Mouse (Mus musculus): ENCODE measurements at regions not wholly inside any gene's neighbourhood (a gene's known extent, or its start where the extent isn't known, plus 50 kb on each side); places are given as distances from the start of the nearest gene placed in this dataset.

DNA sequence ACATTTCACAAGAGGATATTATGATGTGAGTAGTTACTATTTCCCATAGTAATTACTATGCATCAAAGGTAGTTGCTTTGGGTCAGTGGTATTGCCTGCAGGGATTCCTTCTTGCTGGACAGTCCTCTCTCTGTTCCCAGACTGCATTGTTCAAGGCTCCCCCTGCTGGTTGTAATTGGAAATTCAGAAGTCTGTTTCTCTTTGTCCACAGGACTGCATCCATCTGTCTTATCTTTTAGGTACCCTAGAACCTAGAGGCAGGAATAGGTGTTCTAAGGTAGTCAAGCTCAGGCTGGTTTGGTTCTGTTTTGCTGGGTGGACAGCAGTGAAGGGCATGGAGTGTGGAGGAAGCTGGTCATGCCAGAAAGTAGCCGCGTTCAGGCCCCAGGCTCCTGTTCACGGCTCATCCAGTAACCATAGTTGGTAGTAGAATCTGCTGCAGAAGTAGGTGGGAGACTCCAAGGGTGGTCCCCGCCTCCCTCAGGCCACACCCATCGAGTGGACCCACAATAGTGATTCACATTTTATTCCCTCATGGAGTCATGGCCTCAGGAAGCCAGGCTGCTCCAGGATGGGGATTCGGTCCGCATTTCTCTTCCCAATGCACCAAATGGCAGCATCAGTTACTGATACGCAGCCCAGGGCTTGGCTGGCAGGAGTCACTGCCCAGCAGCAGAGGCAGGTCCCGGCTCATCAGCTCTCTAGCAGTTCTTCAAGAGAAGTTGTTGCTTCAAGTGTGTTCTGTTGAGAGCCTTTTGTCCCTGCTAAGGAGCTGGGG lies 51.7 kb upstream of the Caprin1 start:
- intact Hi-C loops (cut with DNase I), result loop anchor here (2.0 to 10.0 kb wide), 3 partner anchors 52 to 394 kb away; partner anchors contain the start of gene Caprin1
- no peaks in the 10 kb centered on the region for H3K27me3 ChIP-seq (ENCODE audit: control insufficient read depth, insufficient read depth, low read length)
- 74% methylated on average over 9 of the region's 9 CpGs for WGBS
- no peaks in the 10 kb centered on the region for H3K36me3 ChIP-seq (ENCODE audit: control insufficient read depth, insufficient read depth, low read length)
- H3K79me2 ChIP-seq (replicated peaks; ENCODE audit: control insufficient read depth, insufficient read depth, low read length), result no peaks in the 10 kb centered on the region
- no peak overlapping the region for H3K27ac ChIP-seq
- peak; percentile 15 to 27 for DNase-seq
- no peak overlapping the region for H3K9ac ChIP-seq (ENCODE audit: low read depth, low read length)
- H3K4me3 ChIP-seq, result no peak overlapping the region
- H3K4me1 ChIP-seq (ENCODE audit: control insufficient read depth, insufficient read depth, low read length), result no peaks in the 10 kb centered on the region; the same call in 1 of the 2 replicates
- TF ChIP-seq POLR2A (IDR thresholded peaks at IDR 0.05; ENCODE audit: insufficient read depth, low read depth, low read length), result no peak
- TF ChIP-seq CTCF (IDR thresholded peaks at IDR 0.05), result peak; percentile 91
- no peak for TF ChIP-seq EP300 (IDR thresholded peaks at IDR 0.05; ENCODE audit: insufficient read depth, low read depth, low read length)

- 64% methylated on average over 9 of the region's 9 CpGs for WGBS
- Histone ChIP-seq H3K4me3 (no peak overlapping the region), H3K27me3 (ENCODE audit: control insufficient read depth, insufficient read depth, low read length) (no peaks in the 10 kb centered on the region), H3K36me3 (ENCODE audit: control insufficient read depth, insufficient read depth, low read length) (no peaks in the 10 kb centered on the region), H3K27ac (no peak overlapping the region), H3K4me1 (ENCODE audit: control insufficient read depth, insufficient read depth, low read length) (no peaks in the 10 kb centered on the region; the same call in 1 of the 2 replicates), H3K9ac (ENCODE audit: low read depth, low read length) (no peak overlapping the region), H3K79me2 (replicated peaks; ENCODE audit: control insufficient read depth, insufficient read depth, low read length) (no peaks in the 10 kb centered on the region)
- intact Hi-C loops (cut with DNase I), result loop anchor here (2.0 to 10.0 kb wide), 4 partner anchors 15 to 395 kb away; partner anchors contain the start of gene Caprin1
- DNase-seq, result no peak
- TF ChIP-seq EP300 (IDR thresholded peaks at IDR 0.05; ENCODE audit: insufficient read depth, low read depth, low read length) (no peak), POLR2A (IDR thresholded peaks at IDR 0.05; ENCODE audit: insufficient read depth, low read depth, low read length) (no peak), CTCF (IDR thresholded peaks at IDR 0.05) (no peak)
Observed at GRCm38 (mm10) chr2:103849766-103850530, 52.5 kb upstream of the Caprin1 start.

GRCm38 (mm10) chr2:103850531-103850816 lies 53.0 kb upstream of the Caprin1 start:
- WGBS, result 40% methylated on average over 5 of the region's 5 CpGs
- DNase-seq, result no peak

DNA sequence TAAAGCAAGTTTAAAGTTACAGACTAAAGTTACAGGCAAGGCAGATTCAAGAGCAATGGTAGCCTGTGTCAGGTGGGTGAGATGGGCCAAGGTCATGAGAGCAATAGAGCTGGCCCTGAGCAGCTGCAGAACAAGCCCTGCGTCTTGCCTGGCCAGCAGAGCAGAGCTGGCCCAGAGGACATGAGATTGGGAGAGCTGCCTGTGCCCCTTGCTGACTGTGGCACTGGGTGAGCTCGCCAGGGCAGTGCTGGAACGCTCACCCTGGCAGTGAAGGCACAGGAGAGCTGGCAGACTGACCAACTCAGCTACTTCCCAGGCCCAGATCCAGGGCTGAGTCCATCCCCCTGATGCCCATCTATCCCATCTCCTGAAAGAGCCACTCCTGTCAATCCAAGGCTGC lies 53.7 kb upstream of the Caprin1 start:
- 54% methylated on average over 3 of the region's 3 CpGs for WGBS
- Histone ChIP-seq H3K27ac (peak overlapping the region; percentile 50), H3K36me3 (ENCODE audit: control insufficient read depth, insufficient read depth, low read length) (no peaks in the 10 kb centered on the region), H3K27me3 (ENCODE audit: control insufficient read depth, insufficient read depth, low read length) (no peaks in the 10 kb centered on the region), H3K9ac (ENCODE audit: low read depth, low read length) (no peak overlapping the region), H3K79me2 (replicated peaks; ENCODE audit: control insufficient read depth, insufficient read depth, low read length) (no peaks in the 10 kb centered on the region), H3K4me1 (ENCODE audit: control insufficient read depth, insufficient read depth, low read length) (no peaks in the 10 kb centered on the region; the same call in 1 of the 2 replicates), H3K4me3 (no peak overlapping the region)
- TF ChIP-seq POLR2A (IDR thresholded peaks at IDR 0.05; ENCODE audit: insufficient read depth, low read depth, low read length), result no peak
- no peak for TF ChIP-seq CTCF (IDR thresholded peaks at IDR 0.05)
- TF ChIP-seq EP300 (IDR thresholded peaks at IDR 0.05; ENCODE audit: insufficient read depth, low read depth, low read length), result no peak
- DNase-seq, result peak; percentile 40 to 76
- intact Hi-C loops (cut with DNase I), result loop anchor here (2.0 kb wide), 1 partner anchor 14 kb away; no protein-coding TSS in a partner anchor

More at GRCm38 (mm10) chr2:103850531-103850816, 53.0 kb upstream of the Caprin1 start:
- no peak overlapping the region for H3K9ac ChIP-seq (ENCODE audit: low read depth, low read length)
- intact Hi-C loops (cut with DNase I), result loop anchor here (2.0 kb wide), 1 partner anchor 14 kb away; no protein-coding TSS in a partner anchor
- TF ChIP-seq POLR2A (IDR thresholded peaks at IDR 0.05; ENCODE audit: insufficient read depth, low read depth, low read length) (no peak), EP300 (IDR thresholded peaks at IDR 0.05; ENCODE audit: insufficient read depth, low read depth, low read length) (no peak), CTCF (IDR thresholded peaks at IDR 0.05) (no peak)
- no peaks in the 10 kb centered on the region; the same call in 1 of the 2 replicates for H3K4me1 ChIP-seq (ENCODE audit: control insufficient read depth, insufficient read depth, low read length)
- H3K79me2 ChIP-seq (replicated peaks; ENCODE audit: control insufficient read depth, insufficient read depth, low read length), result no peaks in the 10 kb centered on the region
- H3K36me3 ChIP-seq (ENCODE audit: control insufficient read depth, insufficient read depth, low read length), result no peaks in the 10 kb centered on the region
- no peaks in the 10 kb centered on the region for H3K27me3 ChIP-seq (ENCODE audit: control insufficient read depth, insufficient read depth, low read length)
- peak overlapping the region; percentile 50 for H3K27ac ChIP-seq
- no peak overlapping the region for H3K4me3 ChIP-seq

- Histone ChIP-seq H3K27me3 (ENCODE audit: control insufficient read depth, insufficient read depth, low read length) (no peaks in the 10 kb centered on the region), H3K4me1 (ENCODE audit: control insufficient read depth, insufficient read depth, low read length) (no peaks in the 10 kb centered on the region), H3K9ac (ENCODE audit: low read depth, low read length) (no peak overlapping the region), H3K27ac (no peak overlapping the region), H3K36me3 (ENCODE audit: control insufficient read depth, insufficient read depth, low read length) (no peaks in the 10 kb centered on the region), H3K79me2 (replicated peaks; ENCODE audit: control insufficient read depth, insufficient read depth, low read length) (no peaks in the 10 kb centered on the region), H3K4me3 (no peak overlapping the region)
- 79% methylated on average over 8 of the region's 8 CpGs for WGBS
- intact Hi-C loops (cut with DNase I), result loop anchor here (10.0 kb wide), 1 partner anchor 76 kb away; no protein-coding TSS in a partner anchor
- peak in 1 of 2 experiments; percentile 2 for DNase-seq
- TF ChIP-seq POLR2A (IDR thresholded peaks at IDR 0.05; ENCODE audit: insufficient read depth, low read depth, low read length) (no peak), EP300 (IDR thresholded peaks at IDR 0.05; ENCODE audit: insufficient read depth, low read depth, low read length) (no peak), CTCF (IDR thresholded peaks at IDR 0.05) (no peak)
Observed at GRCm38 (mm10) chr2:103861226-103861625, 63.8 kb upstream of the Caprin1 start.

Data from heart, adult 2 months (tissue).